Mouse (Mus musculus) heart, postnatal 0 days (tissue): ENCODE data around the gene Myo16.

ENCODE experiments used
- CTCF ChIP-seq: IDR thresholded peaks from 2 replicates; pipeline ENCODE4 v1.5.1; 2016; ENCODE audit warnings: antibody characterized with exemption, control low read depth, low read depth
- EP300 ChIP-seq: IDR thresholded peaks from 2 replicates; pipeline ENCODE4 v1.6.1; 2016; ENCODE audit warnings: antibody characterized with exemption, low read depth

GRCm38 (mm10) chr8:10139536-10139935, 14.2 kb upstream of the Myo16 start:
- TF ChIP-seq CTCF, result no peak
- no peak for TF ChIP-seq EP300
